18 mouse cellular contexts compared by ENCODE assay signal in the genomic region with DNA sequence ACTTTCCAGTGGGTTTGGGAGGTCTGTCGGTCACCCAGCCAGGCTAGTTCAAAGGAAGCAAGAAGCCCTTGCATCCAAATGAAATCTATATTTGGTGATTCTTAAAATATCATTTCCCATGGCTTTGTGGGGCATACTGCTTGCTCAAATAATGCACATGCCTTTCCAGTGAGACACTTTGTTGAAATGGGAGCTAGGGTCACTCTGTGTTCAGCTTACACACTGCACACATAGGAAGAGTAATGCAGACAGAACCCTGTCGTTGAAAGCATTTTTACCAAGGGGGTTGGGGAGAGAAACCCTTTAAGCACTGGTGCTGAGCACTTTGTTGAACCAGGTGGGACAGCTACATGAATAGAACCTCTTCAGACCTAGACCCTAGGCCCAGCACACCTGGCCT. TPM values are rescaled to one million over a fixed set of nuclear protein-coding genes. Genes with fewer than 3 reads are reported as not detected.
A peak's percentile ranks its signal among the peaks of the same experiment; 100 is the strongest.
DNase-seq lines count a peak whose midpoint lies in the region; ATAC-seq and TF ChIP-seq lines count a peak whose summit lies in the region.
"Had no signal": no experiment of that assay in that cellular context is flagged by ENCODE, and none has a peak within 500 bp of the region (broad histone marks: within the 10 kb centered on the region; RNA-seq: fewer than 3 reads in every experiment).

No protein-coding gene starts in this region.

- no peak for ATAC-seq in forebrain, embryonic 13.5 days
- peak; percentile 69 for ATAC-seq in heart, embryonic 16.5 days (replicated peaks; ENCODE audit: extremely low read depth, insufficient read depth, low FRiP score)
- ATAC-seq: liver, postnatal 0 days had no signal

- no peaks in the 10 kb centered on the region for H3K9me3 ChIP-seq in forebrain, embryonic 13.5 days (replicated peaks)
- H3K9me3 ChIP-seq in forebrain, embryonic 10.5 days: no peaks in the 10 kb centered on the region
- H3K9me3 ChIP-seq in heart, embryonic 16.5 days (replicated peaks; ENCODE audit: control insufficient read depth, low read length): no peaks in the 10 kb centered on the region
- H3K9me3 ChIP-seq: megakaryocyte, embryonic 14.5 days had no signal

- TF ChIP-seq CTCF in left cerebral cortex, adult 2 months (IDR thresholded peaks at IDR 0.05): no peak

- no peaks in the 10 kb centered on the region for H3K36me3 ChIP-seq in forebrain, embryonic 13.5 days (ENCODE audit: poor library complexity, severe bottlenecking)
- no peaks in the 10 kb centered on the region for H3K36me3 ChIP-seq in forebrain, embryonic 10.5 days (replicated peaks)
- no peaks in the 10 kb centered on the region for H3K36me3 ChIP-seq in heart, embryonic 16.5 days (ENCODE audit: control insufficient read depth, insufficient read depth)

- H3K4me1 ChIP-seq in forebrain, embryonic 13.5 days: peaks cover 39% of the 10 kb centered on the region
- H3K4me1 ChIP-seq in forebrain, embryonic 10.5 days: peaks cover 26% of the 10 kb centered on the region
- H3K4me1 ChIP-seq in heart, embryonic 16.5 days (ENCODE audit: control insufficient read depth, insufficient read depth, low read length): peaks cover 12% of the 10 kb centered on the region
- H3K4me1 ChIP-seq: megakaryocyte, embryonic 14.5 days had no signal

- no peak for DNase-seq in forebrain, embryonic 10.5 days (ENCODE audit: extremely low spot score, low spot score)
- no peak for DNase-seq in heart, adult 8-10 months (ENCODE audit: low spot score)
- DNase-seq in retina, postnatal 1 day: peak; percentile 24
- DNase-seq in retina, embryonic 14.5 days (ENCODE audit: low spot score): no peak
- no peak for DNase-seq in left cerebral cortex, adult 2 months (ENCODE audit: extremely low spot score in 1 of 2, low spot score in 2 of 2)
- DNase-seq in left cerebral cortex, adult 18-20 months (ENCODE audit: low spot score in 2 of 2): no peak
- DNase-seq: cerebellum, adult 2 months; kidney, adult 2 months; liver, postnatal 0 days; thymus, postnatal 4 days had no signal

- H3K9ac ChIP-seq in forebrain, embryonic 13.5 days: no peak overlapping the region
- no peak overlapping the region for H3K9ac ChIP-seq in heart, embryonic 16.5 days (ENCODE audit: low read length)
- H3K9ac ChIP-seq: liver, postnatal 0 days had no signal

- H3K4me2 ChIP-seq in forebrain, embryonic 13.5 days: no peak overlapping the region
- H3K4me2 ChIP-seq in heart, embryonic 16.5 days (ENCODE audit: low read depth, low read length): no peak overlapping the region

- H3K4me3 ChIP-seq in forebrain, embryonic 13.5 days: no peak overlapping the region
- no peak overlapping the region for H3K4me3 ChIP-seq in forebrain, embryonic 10.5 days
- H3K4me3 ChIP-seq in heart, embryonic 16.5 days (ENCODE audit: low read length): no peak overlapping the region
- no peak overlapping the region for H3K4me3 ChIP-seq in left cerebral cortex, adult 2 months
- H3K4me3 ChIP-seq: megakaryocyte, embryonic 14.5 days had no signal

- H3K27me3 ChIP-seq in forebrain, embryonic 13.5 days: no peaks in the 10 kb centered on the region
- H3K27me3 ChIP-seq in forebrain, embryonic 10.5 days (ENCODE audit: poor library complexity, severe bottlenecking): peaks cover 30% of the 10 kb centered on the region
- H3K27me3 ChIP-seq in heart, embryonic 16.5 days (ENCODE audit: control insufficient read depth, insufficient read depth, low read length): no peaks in the 10 kb centered on the region

- intact Hi-C loops in left cerebral cortex, adult 2 months (cut with DNase I): no loop called here

- WGBS in forebrain, embryonic 13.5 days: 49% methylated on average over 2 of the region's 2 CpGs
- 68% methylated on average over 2 of the region's 2 CpGs for WGBS in forebrain, embryonic 10.5 days
- 18% methylated on average over 2 of the region's 2 CpGs for WGBS in heart, embryonic 16.5 days

- 0 out of 2 replicates have a peak overlapping the region, but pooled peaks have one; percentile 14 for H3K27ac ChIP-seq in forebrain, embryonic 13.5 days
- no peak overlapping the region for H3K27ac ChIP-seq in forebrain, embryonic 10.5 days
- H3K27ac ChIP-seq in heart, embryonic 16.5 days (ENCODE audit: low read length): peak overlapping the region; percentile 74
- no peak overlapping the region for H3K27ac ChIP-seq in left cerebral cortex, adult 2 months

RNA-seq across cellular contexts. Expression of gene Tmco5, which starts 59.9 kb away (rescaled TPM):
- polyA plus RNA-seq in forebrain, embryonic 13.5 days (2015; fragmentation: Nextera tagmentation; extraction: Ambion mirVana): not detected in 2 replicates
- not detected in 2 replicates for polyA plus RNA-seq in forebrain, embryonic 10.5 days (2016; fragmentation: Nextera tagmentation; extraction: Ambion mirVana)
- polyA plus RNA-seq in heart, embryonic 16.5 days (2015; fragmentation: Nextera tagmentation; extraction: Ambion mirVana): not detected in 2 replicates
- total RNA-seq in heart, adult 8-10 months (2022): not detected
- total RNA-seq in left cerebral cortex, adult 2 months (2021): 1 to 10 TPM; 4.1 to 4.2 TPM
- total RNA-seq in left cerebral cortex, adult 18-20 months (2021): 1 to 10 TPM; 2.5 to 2.9 TPM
- total RNA-seq: adrenal gland, adult 18-20 months had no signal
- polyA plus RNA-seq: cerebellum, adult 2 months; kidney, adult 2 months; large intestine, adult 2 months; limb, embryonic 14.5 days; liver, postnatal 0 days; small intestine, adult 2 months; stomach, embryonic 14.5 days had no signal

Comparison
In these comparisons a context has a peak if more than half of its experiments do, and no peak if none do; other contexts are left out.
1. H3K27ac ChIP-seq: peak in forebrain, embryonic 13.5 days (single experiment) and heart, embryonic 16.5 days (single experiment); none in forebrain, embryonic 10.5 days (single experiment) and left cerebral cortex, adult 2 months (single experiment).